Mouse (Mus musculus) adrenal gland, postnatal 10 days (tissue): ENCODE data around the gene Sema4b. TPM values are rescaled to one million over a fixed set of nuclear protein-coding genes. Genes with fewer than 3 reads are reported as not detected.

Experiments
- DNase-seq: peaks from one replicate; pipeline ENCODE4 v3.0.0; 2021; ENCODE audit warnings: mixed read lengths
- total RNA-seq, 2 experiments: library from RNA; stranded (reverse); gene quantifications; 2 replicates each; pipeline ENCODE4 v1.2.3; 2021

Gene Sema4b
- total RNA-seq, 2 experiments from 2014 or later = 39.0 to 44.3 TPM

DNA sequence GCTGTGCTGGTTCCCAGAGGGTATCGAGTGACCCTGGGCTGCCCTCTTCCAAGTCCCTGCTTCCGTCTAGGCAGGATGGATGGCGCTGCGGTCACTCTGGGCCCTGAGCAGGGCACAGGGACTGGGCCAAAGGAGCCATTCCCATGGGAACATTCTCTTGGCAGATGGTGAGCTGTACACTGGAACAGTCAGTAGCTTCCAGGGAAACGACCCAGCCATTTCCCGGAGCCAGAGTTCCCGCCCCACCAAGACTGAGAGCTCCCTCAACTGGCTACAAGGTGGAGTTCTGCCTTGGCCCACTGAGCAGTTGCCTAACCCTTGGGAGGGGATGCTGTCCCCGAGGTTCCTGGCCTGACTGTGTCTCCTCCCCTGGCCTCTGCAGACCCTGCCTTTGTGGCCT is 29.9 kb downstream of the Sema4b start:
- peak; percentile 81 for DNase-seq

DNA sequence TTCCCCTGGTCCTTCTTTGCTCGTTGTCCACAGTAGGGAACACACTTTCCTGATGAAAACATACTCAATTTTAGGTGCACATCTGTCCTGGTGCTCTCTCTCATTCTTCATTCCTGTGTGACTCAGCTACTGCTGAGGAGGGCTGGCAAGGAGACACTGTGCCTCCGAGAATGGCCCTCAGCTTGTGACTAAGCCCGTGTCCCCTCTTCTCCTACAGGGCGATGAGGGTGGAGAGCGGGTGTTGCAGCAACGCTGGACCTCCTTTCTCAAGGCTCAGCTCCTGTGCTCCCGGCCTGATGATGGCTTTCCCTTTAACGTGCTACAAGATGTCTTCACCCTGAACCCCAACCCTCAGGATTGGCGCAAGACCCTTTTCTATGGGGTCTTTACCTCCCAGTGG is 32.0 kb downstream of the Sema4b start:
- no peak for DNase-seq

DNA sequence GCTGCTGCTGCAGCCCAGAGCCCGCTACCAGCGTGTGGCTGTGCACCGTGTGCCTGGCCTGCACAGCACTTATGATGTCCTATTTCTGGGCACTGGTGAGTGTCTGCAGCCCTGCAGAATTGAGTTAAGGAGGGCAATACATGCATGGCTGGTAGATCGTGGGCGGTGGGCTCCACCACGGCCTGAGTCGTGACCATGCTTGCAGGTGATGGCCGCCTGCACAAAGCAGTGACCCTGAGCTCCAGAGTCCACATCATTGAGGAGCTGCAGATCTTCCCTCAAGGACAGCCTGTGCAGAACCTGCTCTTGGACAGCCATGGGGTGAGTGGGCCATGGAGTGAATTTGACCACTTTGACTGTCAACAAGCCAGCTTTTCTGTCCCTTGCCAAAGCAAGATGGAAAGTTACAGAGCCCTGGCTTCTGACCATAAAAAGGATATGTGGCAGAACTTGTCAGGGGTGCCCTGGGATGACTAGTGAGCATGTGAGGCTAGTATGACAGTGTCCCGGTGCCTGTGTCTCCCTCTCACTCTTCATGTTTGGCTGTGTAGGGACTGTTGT is 33.7 kb downstream of the Sema4b start:
- DNase-seq = peak; percentile 33

DNA sequence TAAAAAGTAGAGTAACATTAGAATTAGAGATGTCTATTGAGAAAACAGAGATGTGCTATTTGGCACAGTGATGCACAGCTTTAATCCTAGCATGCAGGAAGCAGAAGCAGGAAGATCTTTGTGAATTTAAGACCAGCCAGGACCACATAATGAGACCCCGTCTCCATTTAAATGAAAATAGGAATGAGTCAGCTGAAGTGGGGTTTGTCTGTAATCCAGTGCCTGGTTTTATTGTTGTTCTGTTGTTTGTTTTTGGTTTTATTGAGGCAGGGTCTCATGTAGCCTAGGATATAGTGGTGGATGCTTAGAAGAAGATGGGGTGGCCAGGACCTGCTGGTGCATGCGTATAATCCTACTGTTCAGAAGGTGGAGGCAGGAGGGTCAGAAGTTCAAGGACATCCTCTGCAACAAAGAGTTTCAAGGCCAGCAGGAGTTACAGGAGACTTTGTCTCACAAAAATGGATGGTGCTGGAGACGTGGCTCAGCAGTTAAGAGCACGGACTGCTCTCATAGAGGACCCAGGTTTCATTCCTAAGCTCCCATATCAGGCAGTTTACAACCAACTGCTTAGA is 34.6 kb downstream of the Sema4b start:
- DNase-seq = no peak

DNA sequence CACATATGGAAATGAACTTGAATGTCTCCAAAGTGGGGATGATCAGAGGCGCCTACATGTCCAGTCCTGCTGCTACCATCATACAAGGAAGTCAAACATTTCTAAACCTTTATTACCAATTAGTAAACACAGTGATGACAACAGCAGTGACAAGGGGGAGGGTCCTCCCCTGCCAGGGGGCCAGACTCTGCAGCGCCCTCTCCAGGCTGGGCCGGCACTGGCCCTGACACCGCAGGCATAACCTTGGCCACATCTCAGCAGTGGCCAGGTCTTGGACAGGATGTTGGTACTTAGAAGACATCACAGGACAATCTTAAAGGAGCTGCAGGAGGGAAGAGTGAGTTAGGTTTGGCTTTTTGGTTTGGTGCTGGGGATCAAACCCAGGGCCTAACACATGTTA is 40.4 kb downstream of the Sema4b start:
- DNase-seq = no peak

DNA sequence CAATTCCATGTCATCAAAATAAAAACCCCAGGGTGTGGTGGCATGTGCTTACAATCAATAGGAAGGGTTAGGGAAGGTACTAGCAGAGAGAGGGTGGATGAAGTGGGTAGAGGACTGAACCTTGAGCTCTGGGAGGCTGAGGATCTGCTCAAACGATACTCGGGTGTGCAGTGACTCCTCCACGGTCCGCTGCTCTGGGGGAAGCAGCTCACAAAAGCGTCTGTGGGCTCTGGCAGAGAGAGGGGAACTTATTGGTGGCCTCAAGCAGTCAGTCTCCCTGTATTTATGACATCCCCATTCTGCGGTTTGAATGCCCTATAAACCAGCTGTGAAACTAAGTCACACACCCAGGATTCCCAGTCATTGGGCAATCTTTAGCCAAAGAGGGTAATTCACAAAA is 43.6 kb downstream of the Sema4b start:
- DNase-seq = no peak

DNA sequence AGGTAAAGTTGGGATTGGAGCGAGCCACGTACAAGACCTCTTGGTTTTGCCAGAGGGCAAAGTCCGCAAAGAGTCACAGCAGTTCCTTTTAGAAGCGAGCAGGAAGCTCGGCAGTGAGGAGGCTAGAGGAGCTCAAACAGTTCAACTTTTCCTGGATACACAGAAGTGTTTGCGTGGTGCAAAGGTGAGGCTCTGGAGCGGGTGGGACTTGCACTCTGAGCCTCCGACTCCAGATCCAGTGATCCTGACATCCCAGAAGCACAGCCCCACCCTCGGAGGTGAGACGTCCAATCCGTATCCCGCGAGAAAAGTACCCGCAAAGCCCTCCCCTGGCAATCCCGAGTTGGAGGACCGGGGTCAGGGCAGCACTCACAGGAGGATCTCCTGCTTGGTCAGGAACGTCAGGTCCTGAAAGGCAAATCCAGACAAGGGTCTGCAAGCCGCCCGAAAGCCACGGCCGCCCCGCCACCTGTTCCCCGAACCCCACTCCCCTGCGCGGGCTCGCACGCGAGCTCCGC is 45.4 kb downstream of the Sema4b start:
- DNase-seq = no peak

DNA sequence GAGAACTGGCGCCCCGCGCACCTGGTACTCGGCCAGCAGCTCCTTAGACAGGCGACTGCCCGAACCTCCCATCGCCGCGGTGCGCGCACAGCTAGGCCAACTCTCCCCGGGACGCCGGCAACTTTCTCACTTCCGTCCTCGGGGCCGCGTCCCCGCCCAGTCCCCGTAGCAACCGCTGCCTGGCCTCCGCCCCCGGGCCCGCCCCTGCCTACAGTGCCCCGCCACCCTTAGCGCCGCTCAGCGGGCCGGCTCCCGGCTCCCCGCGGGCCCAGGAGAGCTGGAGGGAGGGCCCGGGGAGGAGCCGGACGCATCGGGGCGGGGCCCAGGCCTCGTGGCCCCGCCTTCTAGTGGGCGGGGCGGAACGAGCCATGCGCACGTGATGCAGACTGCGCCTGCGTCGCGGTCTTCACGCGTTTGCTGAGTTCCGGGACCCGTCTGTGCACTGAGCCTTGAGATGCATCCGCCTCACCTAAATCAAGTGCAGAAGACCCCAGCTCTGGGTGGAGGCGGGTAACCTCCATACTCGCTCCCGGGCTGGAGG is 45.9 kb downstream of the Sema4b start, which contains the start of the genes Cib1 and Gdpgp1:
Gene Cib1 (minus strand): TSS at position 325 of the 541 bp plus-strand sequence.
Gene Gdpgp1 (plus strand): TSS at position 377 of the 541 bp plus-strand sequence.
- peak; percentile 99 for DNase-seq

DNA sequence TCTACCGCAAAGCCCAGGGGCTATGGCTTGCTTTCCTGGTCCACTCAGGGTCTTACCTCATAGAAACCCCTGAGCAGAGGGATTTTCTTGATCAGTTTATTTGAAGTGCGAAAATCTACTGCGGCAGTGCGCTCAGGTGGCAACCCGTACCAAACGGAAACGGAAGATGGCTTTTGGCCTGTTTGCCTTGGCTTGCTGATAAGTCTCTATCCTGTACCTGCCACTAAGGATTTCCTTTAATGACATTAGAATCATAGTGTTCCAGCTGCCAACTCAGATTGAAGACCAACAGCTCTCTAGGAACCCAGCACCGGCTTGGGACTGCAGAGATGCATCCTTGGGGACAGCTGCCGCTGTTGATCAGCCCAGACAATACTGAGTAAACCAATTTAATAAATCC is 47.2 kb downstream of the Sema4b start:
- DNase-seq = no peak

DNA sequence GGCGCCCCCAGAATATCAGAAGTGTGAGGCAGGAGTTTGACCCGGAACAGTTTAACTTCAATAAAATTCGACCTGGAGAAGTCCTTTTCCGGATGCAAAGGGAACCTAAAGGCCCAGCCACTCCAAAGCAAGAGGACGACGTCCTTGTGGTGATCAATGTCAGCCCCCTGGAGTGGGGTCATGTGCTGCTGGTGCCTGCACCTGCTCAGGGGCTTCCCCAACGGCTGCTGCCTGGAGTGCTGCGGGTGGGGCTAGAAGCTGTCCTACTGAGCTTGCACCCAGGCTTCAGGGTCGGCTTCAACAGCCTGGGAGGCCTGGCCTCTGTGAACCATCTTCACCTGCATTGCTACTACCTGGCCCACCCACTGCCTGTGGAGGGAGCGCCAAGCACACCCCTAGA is 51.9 kb downstream of the Sema4b start:
- DNase-seq = no peak

DNA sequence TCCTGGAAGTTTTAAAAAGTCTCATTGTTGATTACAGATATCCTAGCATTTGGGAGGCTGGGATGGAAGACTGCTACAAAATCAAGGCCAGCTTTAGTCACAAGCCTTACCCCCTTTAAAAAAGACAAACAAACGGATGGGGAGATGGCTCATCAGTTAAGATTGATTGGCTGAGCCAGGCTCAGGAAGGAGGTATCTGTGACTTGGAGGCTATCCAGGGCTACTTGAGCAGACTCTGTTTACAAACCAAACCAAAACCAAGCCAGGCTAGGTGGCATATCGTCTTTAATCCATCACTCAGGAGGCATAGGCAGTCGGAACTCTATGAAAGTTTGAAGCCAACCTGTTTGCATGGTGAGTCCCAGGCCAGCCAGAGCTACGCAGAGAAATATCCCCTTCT is 55.0 kb downstream of the Sema4b start:
- no peak for DNase-seq

DNA sequence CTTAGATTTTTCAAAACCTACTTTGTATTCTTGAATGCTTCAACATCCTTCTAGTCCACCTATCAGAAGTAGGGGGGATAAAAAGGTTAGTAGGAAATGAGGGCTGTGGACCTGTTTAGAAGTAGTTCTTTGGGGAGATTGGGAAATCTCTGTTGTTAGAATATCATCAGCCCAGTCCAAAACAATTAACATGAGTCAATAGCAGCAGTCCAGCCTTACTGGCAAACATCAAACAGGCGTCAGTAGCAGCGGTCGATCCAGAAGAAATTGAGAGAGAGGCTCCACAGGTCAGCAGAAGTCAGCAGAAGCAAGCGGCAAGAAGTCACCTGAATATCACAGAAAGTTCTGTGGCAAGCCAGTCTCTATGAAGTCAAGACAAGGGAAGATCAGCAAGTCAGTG is 58.2 kb downstream of the Sema4b start:
- no peak for DNase-seq

DNA sequence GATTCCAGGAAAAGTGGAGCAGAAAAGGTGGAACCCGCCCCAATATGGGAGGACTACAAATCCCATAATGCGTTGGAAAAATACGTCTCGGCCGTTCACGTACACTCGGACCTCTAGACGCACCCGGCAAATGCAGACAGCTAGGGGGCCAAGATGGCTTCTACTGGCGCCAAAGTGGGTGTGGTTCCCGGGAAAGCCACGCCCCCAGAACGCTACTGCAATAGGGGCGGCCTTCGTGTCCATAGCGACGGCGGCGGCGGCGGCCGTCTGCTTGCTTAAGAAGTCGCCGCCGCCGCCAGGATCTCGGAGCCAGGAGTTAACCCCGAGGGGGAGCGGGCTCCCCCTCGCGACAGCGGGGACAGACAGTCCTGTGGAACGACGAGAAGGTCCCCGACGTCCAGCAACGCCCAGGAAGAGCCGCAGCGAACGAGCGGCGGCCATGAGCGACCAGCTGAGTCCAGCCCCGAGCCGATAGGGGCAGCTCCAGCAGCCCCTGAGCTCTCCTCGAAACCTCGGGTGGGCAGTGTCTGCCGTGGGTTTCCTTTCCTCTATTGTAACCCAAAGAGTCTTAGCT is 59.6 kb downstream of the Sema4b start, which contains the start of gene Ttll13:
Gene Ttll13 (plus strand): TSS at position 229 of the 574 bp plus-strand sequence.
- peak; percentile 98 for DNase-seq

DNA sequence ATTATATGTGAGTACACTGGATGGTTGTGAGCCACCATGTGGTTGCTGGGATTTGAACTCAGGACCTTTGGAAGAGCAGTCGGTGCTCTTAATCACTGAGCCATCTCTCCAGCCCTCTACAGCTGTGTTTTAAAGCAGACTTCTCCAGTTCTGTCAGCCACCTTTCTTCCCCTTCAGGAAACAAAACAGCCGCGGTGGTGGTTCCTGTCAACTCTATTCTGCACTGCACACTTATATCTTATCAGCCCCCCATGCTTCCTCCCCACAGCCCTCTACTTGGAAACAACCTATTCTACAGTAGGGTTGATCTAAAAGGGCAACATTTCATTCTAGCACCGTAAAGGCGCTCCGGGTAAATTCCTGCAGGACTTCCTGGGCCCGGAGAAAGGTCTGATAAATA is 60.2 kb downstream of the Sema4b start:
- no peak for DNase-seq

DNA sequence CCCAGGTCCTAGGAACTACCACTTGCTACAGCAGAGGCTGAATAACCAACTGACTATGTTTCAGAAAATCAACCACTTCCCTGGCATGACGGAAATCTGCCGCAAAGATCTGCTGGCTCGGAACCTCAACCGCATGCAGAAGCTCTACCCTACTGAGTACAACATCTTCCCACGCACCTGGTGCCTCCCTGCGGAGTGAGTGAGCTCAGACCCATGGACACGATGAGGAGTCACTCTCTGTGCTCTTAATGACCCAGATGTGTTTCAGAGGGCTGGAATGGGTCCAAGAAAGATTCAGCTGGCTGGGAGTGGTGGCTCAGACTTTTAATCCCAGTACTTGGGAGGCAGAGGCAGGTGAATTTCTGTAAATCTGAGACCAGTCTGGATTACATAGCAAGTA is 65.8 kb downstream of the Sema4b start:
- no peak for DNase-seq

DNA sequence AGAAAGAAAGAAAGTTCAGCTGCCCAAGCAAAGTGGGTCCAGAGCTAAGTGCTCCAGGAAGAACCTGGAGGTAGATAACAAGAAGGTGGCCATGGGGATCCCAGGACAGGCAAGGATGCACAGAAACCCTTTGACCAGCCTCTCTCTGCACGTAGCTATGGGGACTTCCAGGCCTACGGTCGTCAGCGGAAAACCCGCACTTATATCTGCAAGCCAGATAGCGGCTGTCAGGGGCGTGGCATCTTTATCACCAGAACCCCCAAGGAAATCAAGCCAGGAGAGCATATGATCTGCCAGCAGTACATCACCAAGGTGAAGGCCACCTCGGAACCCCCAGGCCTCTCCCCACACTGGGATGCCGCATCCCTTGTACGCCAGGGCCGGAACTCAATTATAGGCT is 66.2 kb downstream of the Sema4b start:
- DNase-seq = no peak

DNA sequence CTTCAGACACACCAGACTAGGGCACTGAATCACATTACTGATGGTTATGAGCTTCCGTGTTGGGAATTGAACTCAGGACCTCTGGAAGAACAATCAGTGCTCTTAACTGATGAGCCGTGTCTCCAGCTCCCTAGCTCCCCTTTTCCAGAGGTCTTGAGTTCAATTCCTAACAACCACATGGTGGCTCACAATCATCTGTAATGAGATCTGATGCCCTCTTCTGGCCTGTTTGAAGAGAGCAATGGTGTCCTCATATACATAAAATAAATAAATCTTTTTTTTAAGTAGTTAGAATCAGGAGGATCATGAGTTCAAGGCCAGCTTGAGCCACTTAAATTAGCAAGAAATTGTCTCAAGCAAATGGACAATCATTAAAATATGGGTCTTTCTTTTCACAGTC is 69.3 kb downstream of the Sema4b start:
- DNase-seq = no peak

DNA sequence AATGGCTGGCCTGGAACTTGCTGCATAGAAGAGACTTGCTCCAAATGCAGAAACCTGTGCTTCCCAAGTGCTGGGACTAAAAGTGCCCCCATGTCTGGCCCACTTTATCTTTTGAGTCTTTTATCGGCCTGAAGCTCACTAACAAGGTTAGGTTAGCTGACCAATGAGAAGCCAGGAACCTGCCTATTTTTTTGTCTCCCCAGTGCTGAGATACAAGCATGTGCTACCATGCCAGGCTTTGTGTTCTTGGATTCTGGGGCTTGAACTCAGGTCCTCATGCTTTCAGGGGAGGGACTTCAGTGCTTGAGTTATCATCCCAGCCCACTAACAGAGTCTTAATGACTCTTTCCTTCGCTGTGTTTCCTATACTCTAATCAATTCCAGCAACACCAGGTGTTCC is 71.1 kb downstream of the Sema4b start:
- no peak for DNase-seq

DNA sequence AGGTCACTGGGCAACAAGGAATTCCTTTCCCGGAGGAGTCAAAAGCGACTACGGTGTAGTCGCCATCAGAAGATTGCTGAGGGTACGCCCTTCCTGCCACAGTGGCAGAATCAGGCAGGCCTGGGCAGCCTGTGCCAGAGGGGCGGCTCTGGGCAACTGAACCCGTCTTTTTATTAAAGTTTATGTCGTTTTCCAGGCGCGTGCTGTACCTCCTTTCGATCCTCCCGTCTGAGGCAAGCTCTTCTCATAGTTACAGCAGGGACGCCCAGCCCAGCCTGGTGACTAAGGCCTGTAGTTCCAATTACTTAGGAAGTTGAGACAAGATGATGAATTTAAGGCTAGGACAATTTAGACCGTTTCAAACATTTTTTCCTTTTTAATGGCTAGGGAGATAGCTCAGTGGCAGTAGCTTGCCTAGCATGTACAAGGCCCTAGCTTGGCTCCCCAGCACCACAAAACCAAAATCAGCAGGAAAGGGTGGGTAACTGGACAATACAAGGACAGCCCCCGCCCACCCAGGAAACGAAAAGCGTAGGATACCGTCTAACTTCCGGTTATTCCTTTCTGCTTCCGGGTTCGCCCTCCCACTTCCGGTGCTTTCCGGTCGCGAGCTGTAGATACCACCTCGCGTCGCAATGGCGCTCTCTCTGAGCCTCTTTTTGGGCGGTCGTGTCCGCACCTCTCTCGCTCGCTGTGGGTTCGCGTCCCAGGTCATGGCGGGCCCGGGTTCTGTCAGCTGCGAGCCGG is 74.2 kb downstream of the Sema4b start, which contains the start of gene Ngrn:
Gene Ngrn (plus strand): TSS at position 591 of the 747 bp plus-strand sequence.
- DNase-seq = peak; percentile 92

DNA sequence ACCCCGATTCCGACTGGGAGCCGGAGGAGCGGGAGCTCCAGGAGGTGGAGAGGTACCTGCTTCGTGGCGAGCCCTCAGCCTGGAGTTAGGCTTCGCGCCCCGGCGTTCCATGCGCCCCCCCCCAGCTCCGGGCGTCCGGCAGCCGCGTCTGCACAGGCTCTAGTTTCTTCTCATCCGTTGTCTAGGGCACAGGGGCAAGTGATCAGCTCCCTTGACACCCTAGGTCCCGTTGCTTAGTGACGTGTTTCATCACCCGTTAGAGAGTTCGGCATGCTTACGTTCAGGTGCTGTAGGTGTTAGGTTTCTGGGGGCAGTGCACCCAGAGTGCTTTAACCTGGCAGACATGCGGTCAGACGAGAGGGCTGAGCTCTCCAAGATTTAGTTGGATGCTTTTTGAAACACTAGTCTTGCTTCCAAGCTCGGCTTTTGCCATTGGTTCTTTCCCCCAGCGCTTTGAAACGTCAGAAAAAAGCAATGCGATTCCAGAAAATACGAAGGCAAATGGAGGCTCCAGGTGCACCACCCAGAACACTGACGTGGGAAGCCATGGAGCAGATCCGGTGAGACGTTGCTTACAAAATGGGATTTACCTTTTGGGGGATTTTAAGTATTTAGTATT is 74.8 kb downstream of the Sema4b start:
- DNase-seq = no peak

DNA sequence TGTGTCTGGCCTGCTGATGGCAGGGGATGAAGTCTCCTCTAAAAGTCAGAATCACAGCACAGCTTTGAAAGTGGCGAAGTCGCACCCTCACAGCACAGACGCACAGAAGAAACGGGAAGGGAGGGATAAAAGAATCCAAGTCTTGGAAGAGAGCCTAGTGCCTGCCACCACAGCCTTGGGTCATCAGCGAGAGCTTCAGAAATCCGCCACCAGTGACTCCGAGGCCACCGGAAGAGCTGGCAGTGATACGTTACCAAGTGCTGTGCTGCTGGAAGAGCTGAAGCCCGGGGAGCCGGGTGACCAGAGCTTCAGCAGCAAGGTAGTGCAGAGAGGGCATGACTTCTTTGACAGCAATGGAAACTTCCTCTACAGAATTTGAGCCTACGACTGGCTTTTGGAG is 78.0 kb downstream of the Sema4b start:
- DNase-seq = peak; percentile 57

DNA sequence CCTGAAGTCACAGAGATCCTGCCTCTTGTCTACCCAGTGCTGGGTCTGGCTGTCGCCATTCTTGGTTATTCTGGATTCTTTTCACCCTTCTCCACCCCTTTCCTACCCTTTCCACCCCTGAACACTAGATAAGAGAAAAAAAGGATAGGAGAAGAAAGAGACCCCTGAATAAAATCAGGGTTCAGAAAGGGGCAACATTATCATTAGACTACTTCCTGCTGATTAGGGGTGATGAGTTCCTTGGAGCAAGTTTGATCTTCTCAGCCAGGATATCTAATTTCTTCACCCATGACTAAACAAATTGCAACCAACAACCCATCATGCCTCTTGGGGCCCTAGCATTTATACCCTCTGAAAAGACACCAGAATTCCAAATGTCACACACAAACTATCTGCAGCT is 81.1 kb downstream of the Sema4b start:
- no peak for DNase-seq
